Mouse (Mus musculus) limb, embryonic 12.5 days (tissue): ENCODE results near the gene Elovl7. TPM values are rescaled to one million over a fixed set of nuclear protein-coding genes. Genes with fewer than 3 reads are reported as not detected.

Source experiments
- ATAC-seq: fragments of 200-750 bp; cut with Nextera tagmentation; 2 replicates; pipeline ENCODE4 v1.8.0; 2017; ENCODE audit warnings: low read depth, moderate TSS enrichment; ENCODE audit not compliant: insufficient number of reproducible peaks, insufficient read depth, low FRiP score, low TSS enrichment
- H3K27ac ChIP-seq: fragments of 300-500 bp; sonication (generic); 2 replicates; pipeline ENCODE4 v1.5.1; 2016; ENCODE audit warnings: mild to moderate bottlenecking, moderate library complexity
- H3K27me3 ChIP-seq: fragments of 300-500 bp; sonication (generic); 2 replicates; pipeline ENCODE4 v1.6.1; 2016; ENCODE audit warnings: mild to moderate bottlenecking, moderate library complexity
- H3K36me3 ChIP-seq: fragments of 300-500 bp; sonication (generic); 2 replicates; pipeline ENCODE4 v1.6.1; 2016; ENCODE audit warnings: mild to moderate bottlenecking, moderate library complexity
- H3K4me1 ChIP-seq: fragments of 300-500 bp; sonication (generic); replicated peaks from 2 replicates; pipeline ENCODE4 v1.6.1; 2016
- H3K4me2 ChIP-seq: fragments of 300-500 bp; sonication (generic); 2 replicates; pipeline ENCODE4 v1.6.1; 2016; ENCODE audit warnings: mild to moderate bottlenecking, moderate library complexity
- H3K4me3 ChIP-seq: fragments of 300-500 bp; sonication (generic); replicated peaks from 2 replicates; pipeline ENCODE4 v1.5.1; 2016; ENCODE audit warnings: mild to moderate bottlenecking
- H3K9ac ChIP-seq: fragments of 300-500 bp; sonication (generic); replicated peaks from 2 replicates; pipeline ENCODE4 v1.6.1; 2016; ENCODE audit warnings: mild to moderate bottlenecking, moderate library complexity
- H3K9me3 ChIP-seq: fragments of 300-500 bp; sonication (generic); 2 replicates; pipeline ENCODE4 v1.6.1; 2016; ENCODE audit warnings: mild to moderate bottlenecking, moderate library complexity
- WGBS: fragments of 180-500 bp; shearing (Covaris S2); methylation state at CpG from one replicate; pipeline ENCODE4 v1.1.7; 2016; 5-methylcytosine and 5-hydroxymethylcytosine counted together
- polyA plus RNA-seq: library from polyadenylated mRNA; unstranded; fragments of >200 nt; fragmentation: Nextera tagmentation; extraction: Ambion mirVana; gene quantifications from 2 replicates; pipeline ENCODE4 v1.2.1, GENCODE M21; 2016

Elovl7 gene
- polyA plus RNA-seq, 1 experiment from 2014 or later, result 0.98 TPM

- H3K27ac ChIP-seq, result no peak overlapping the region
- no peak overlapping the region for H3K4me3 ChIP-seq
- no peaks in the 10 kb centered on the region for H3K36me3 ChIP-seq
- ATAC-seq, result no peak
- no peaks in the 10 kb centered on the region for H3K9me3 ChIP-seq
- WGBS, result 89% methylated on average over 2 of the region's 2 CpGs
- H3K4me2 ChIP-seq, result no peak overlapping the region
- no peak overlapping the region for H3K9ac ChIP-seq
- peaks cover 5% of the 10 kb centered on the region for H3K27me3 ChIP-seq
- H3K4me1 ChIP-seq, result no peaks in the 10 kb centered on the region
Measured at GRCm38 (mm10) chr13:108207447-108207846, 6.8 kb upstream of the Elovl7 start.

GRCm38 (mm10) chr13:108208090-108208489, 6.1 kb upstream of the Elovl7 start:
- Histone ChIP-seq H3K9me3 (no peaks in the 10 kb centered on the region), H3K36me3 (no peaks in the 10 kb centered on the region), H3K27ac (no peak overlapping the region), H3K4me1 (no peaks in the 10 kb centered on the region), H3K27me3 (peaks cover 7% of the 10 kb centered on the region), H3K4me3 (no peak overlapping the region), H3K4me2 (no peak overlapping the region), H3K9ac (no peak overlapping the region)
- ATAC-seq, result no peak
- WGBS, result 63% methylated on average over 5 of the region's 5 CpGs

- no peaks in the 10 kb centered on the region for H3K36me3 ChIP-seq
- no peak overlapping the region for H3K4me2 ChIP-seq
- no peak overlapping the region for H3K4me3 ChIP-seq
- H3K9me3 ChIP-seq, result no peaks in the 10 kb centered on the region
- H3K27ac ChIP-seq, result no peak overlapping the region
- peaks cover 36% of the 10 kb centered on the region for H3K27me3 ChIP-seq
- WGBS, result 89% methylated on average over 8 of the region's 8 CpGs
- no peak for ATAC-seq
- peaks cover 14% of the 10 kb centered on the region for H3K4me1 ChIP-seq
- H3K9ac ChIP-seq, result no peak overlapping the region
Measured at GRCm38 (mm10) chr13:108210960-108211359, 3.2 kb upstream of the Elovl7 start.

GRCm38 (mm10) chr13:108212397-108213018, 1.7 kb upstream of the Elovl7 start:
- Histone ChIP-seq H3K27me3 (peaks cover 46% of the 10 kb centered on the region), H3K4me2 (no peak overlapping the region), H3K4me1 (peaks cover 14% of the 10 kb centered on the region), H3K9me3 (no peaks in the 10 kb centered on the region), H3K27ac (no peak overlapping the region), H3K36me3 (no peaks in the 10 kb centered on the region), H3K4me3 (no peak overlapping the region), H3K9ac (no peak overlapping the region)
- WGBS, result 58% methylated on average over 5 of the region's 5 CpGs
- no peak for ATAC-seq

GRCm38 (mm10) chr13:108214485-108215107, 392 bp downstream of the Elovl7 start:
- Histone ChIP-seq H3K4me1 (peaks cover 14% of the 10 kb centered on the region), H3K36me3 (no peaks in the 10 kb centered on the region), H3K9me3 (no peaks in the 10 kb centered on the region), H3K27ac (no peak overlapping the region), H3K4me2 (peak overlapping the region; percentile 100), H3K27me3 (peaks cover 56% of the 10 kb centered on the region), H3K4me3 (peak overlapping the region; percentile 72), H3K9ac (peak overlapping the region; percentile 63)
- WGBS, result under 1% methylated on average over 37 of the region's 50 CpGs
- no peak; the same call in 1 of the 2 replicates for ATAC-seq

GRCm38 (mm10) chr13:108215231-108215780, 1.1 kb downstream of the Elovl7 start:
- 4% methylated on average over 12 of the region's 12 CpGs for WGBS

GRCm38 (mm10) chr13:108219773-108220172, 5.6 kb downstream of the Elovl7 start:
- H3K4me1 ChIP-seq, result peaks cover 7% of the 10 kb centered on the region
- WGBS, result 80% methylated on average over 7 of the region's 7 CpGs
- H3K4me2 ChIP-seq, result no peak overlapping the region
- H3K36me3 ChIP-seq, result no peaks in the 10 kb centered on the region
- H3K27ac ChIP-seq, result no peak overlapping the region
- no peak overlapping the region for H3K4me3 ChIP-seq
- no peak for ATAC-seq
- no peak overlapping the region for H3K9ac ChIP-seq
- H3K27me3 ChIP-seq, result peaks cover 32% of the 10 kb centered on the region
- no peaks in the 10 kb centered on the region for H3K9me3 ChIP-seq

More at GRCm38 (mm10) chr13:108215231-108215780, 1.1 kb downstream of the Elovl7 start:
- Histone ChIP-seq H3K27ac (no peak overlapping the region), H3K4me1 (peaks cover 14% of the 10 kb centered on the region), H3K9me3 (no peaks in the 10 kb centered on the region), H3K36me3 (no peaks in the 10 kb centered on the region), H3K4me3 (peak overlapping the region; percentile 72), H3K9ac (no peak overlapping the region), H3K27me3 (peaks cover 56% of the 10 kb centered on the region), H3K4me2 (peak overlapping the region; percentile 100)
- no peak for ATAC-seq

GRCm38 (mm10) chr13:108229191-108229590, 15.0 kb downstream of the Elovl7 start:
- H3K27me3 ChIP-seq, result no peaks in the 10 kb centered on the region
- H3K9ac ChIP-seq, result no peak overlapping the region
- no peaks in the 10 kb centered on the region for H3K9me3 ChIP-seq
- no peak overlapping the region for H3K4me3 ChIP-seq
- no peak overlapping the region for H3K4me2 ChIP-seq
- H3K27ac ChIP-seq, result no peak overlapping the region
- H3K4me1 ChIP-seq, result 0 out of 2 replicates have a peak, but pooled peaks cover 6% of the 10 kb centered on the region
- no peak for ATAC-seq
- H3K36me3 ChIP-seq, result no peaks in the 10 kb centered on the region
- 70% methylated on average over 3 of the region's 3 CpGs for WGBS

GRCm38 (mm10) chr13:108229634-108230330, 15.6 kb downstream of the Elovl7 start:
- 61% methylated on average over 6 of the region's 6 CpGs for WGBS
- H3K9ac ChIP-seq, result no peak overlapping the region

GRCm38 (mm10) chr13:108240012-108240411, 25.8 kb downstream of the Elovl7 start:
- Histone ChIP-seq H3K9ac (no peak overlapping the region), H3K4me2 (no peak overlapping the region), H3K27me3 (no peaks in the 10 kb centered on the region), H3K4me1 (no peaks in the 10 kb centered on the region), H3K4me3 (no peak overlapping the region), H3K9me3 (0 out of 2 replicates have a peak, but pooled peaks cover 5% of the 10 kb centered on the region), H3K36me3 (no peaks in the 10 kb centered on the region), H3K27ac (no peak overlapping the region)
- 65% methylated on average over 4 of the region's 4 CpGs for WGBS
- no peak for ATAC-seq

More at GRCm38 (mm10) chr13:108229634-108230330, 15.6 kb downstream of the Elovl7 start:
- Histone ChIP-seq H3K4me1 (0 out of 2 replicates have a peak, but pooled peaks cover 6% of the 10 kb centered on the region), H3K36me3 (no peaks in the 10 kb centered on the region), H3K4me3 (no peak overlapping the region), H3K4me2 (no peak overlapping the region), H3K9me3 (no peaks in the 10 kb centered on the region), H3K27me3 (no peaks in the 10 kb centered on the region), H3K27ac (no peak overlapping the region)
- ATAC-seq, result no peak

GRCm38 (mm10) chr13:108241715-108242114, 27.5 kb downstream of the Elovl7 start:
- Histone ChIP-seq H3K27me3 (no peaks in the 10 kb centered on the region), H3K9me3 (0 out of 2 replicates have a peak, but pooled peaks cover 5% of the 10 kb centered on the region), H3K4me3 (no peak overlapping the region), H3K36me3 (no peaks in the 10 kb centered on the region), H3K4me2 (no peak overlapping the region), H3K9ac (no peak overlapping the region), H3K27ac (no peak overlapping the region), H3K4me1 (no peaks in the 10 kb centered on the region)
- WGBS, result 89% methylated on average over 5 of the region's 5 CpGs
- ATAC-seq, result no peak
